Mouse (Mus musculus): ENCODE data around the gene Ryr2. TPM values are rescaled to one million over a fixed set of nuclear protein-coding genes. Genes with fewer than 3 reads are reported as not detected.
"Not testable (repeated sequence)": the region's sequence is repeated elsewhere in the genome, so short reads cannot be mapped to it uniquely, and the experiment has no call there.

Gene Ryr2
- polyA plus RNA-seq (2012; ENCODE audit: insufficient read depth, insufficient read length, missing spikeins), result not detected in 2 replicates

DNA sequence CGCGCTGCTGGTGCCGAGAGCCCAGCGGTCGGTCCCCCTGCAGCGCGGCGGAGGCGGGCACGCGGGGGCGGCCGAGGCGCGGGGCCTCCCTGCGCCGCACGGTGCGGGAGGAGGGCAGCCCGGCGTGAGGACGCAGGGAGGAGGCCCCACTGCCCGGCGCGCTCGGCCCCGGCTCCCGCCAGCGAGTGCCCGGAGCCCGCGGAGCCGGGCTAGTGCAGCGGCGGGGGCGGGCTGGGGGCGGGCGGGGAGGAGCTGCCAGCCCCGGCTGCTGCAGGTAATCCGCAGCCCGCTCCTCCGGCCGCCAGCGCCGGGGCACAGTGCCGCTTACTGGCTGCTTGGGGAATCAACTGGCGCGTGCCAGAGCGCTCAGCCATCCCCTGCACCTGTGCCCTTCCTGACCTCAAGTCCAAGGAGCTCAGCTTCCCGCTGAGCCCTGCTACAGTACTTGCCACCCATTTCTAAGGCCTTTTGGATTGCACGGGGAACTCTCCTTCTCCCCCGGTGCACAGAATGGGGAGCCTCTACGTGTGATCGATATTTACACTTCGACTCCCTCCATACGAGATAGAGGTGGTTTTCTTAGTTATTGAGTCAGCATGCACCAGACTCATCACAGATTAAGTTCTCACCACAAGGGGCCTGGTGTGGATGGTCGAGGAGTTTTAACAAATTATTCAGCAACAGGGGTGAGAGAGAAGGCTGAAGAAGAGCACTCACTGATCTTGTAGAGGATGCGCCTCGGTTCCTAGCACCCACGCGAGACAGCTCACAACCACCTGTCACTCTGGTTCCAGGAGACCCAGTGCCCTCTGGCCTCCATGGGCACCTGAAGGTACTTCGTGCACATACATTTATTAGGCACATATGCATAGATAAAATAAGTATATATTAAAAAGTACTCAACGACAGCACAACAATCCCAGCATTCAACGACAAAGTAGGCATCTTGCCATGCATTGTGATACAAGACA lies at the start of gene Ryr2:
Gene Ryr2, minus strand, starts transcription at position 284 of the 971 bp plus-strand sequence.
- no peak for TF ChIP-seq CTCF (IDR thresholded peaks at IDR 0.05; ENCODE audit: low read depth, low read length)
- TF ChIP-seq POLR2A (IDR thresholded peaks at IDR 0.05; ENCODE audit: borderline replicate concordance, low read depth, low read length), result no peak
- Histone ChIP-seq H3K4me1 (ENCODE audit: control insufficient read depth, insufficient read depth, low read length) (no peaks in the 10 kb centered on the region), H3K27ac (ENCODE audit: insufficient read depth, low read depth, low read length) (no peak within 1 kb of the TSS), H3K4me3 (ENCODE audit: insufficient read depth, low read length) (no peak within 1 kb of the TSS)

- TF ChIP-seq POLR2A (IDR thresholded peaks at IDR 0.05; ENCODE audit: borderline replicate concordance, low read depth, low read length) (no peak), CTCF (IDR thresholded peaks at IDR 0.05; ENCODE audit: low read depth, low read length) (no peak)
- no peaks in the 10 kb centered on the region for H3K4me1 ChIP-seq (ENCODE audit: control insufficient read depth, insufficient read depth, low read length)
- no peak overlapping the region for H3K27ac ChIP-seq (ENCODE audit: insufficient read depth, low read depth, low read length)
- H3K4me3 ChIP-seq (ENCODE audit: insufficient read depth, low read length), result no peak overlapping the region
Observed at GRCm38 (mm10) chr13:12153922-12154321, 47.2 kb upstream of the Ryr2 start.

DNA sequence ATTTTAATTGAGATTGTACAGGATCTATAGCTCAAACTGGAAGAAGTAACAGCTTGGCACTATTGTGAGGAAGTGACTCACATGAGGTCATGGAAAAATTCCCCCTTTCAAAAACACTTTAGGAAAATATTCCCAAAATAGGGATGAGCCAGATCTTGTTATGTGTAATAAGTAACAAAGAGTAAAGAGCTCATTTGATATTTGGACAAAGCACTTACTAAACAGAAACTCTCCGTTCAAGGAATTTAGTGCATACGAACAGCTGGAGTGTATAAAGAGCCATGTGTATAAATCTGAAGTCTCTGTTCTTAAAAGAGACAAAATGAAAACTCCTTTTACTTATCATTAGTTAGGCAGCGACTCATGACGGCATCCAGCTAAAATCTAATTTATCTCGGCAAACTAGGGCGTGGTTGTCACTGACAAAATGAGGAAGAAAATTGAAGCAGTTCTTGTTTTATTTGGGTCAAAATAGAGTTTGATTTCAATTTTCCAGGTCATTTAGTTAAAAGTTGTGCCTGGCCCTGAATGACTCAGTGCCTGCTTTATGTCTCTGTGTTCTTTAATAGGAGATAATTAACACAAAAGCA lies 40.3 kb upstream of the Ryr2 start:
- Histone ChIP-seq H3K27ac (ENCODE audit: insufficient read depth, low read depth, low read length) (no peak overlapping the region), H3K4me1 (ENCODE audit: control insufficient read depth, insufficient read depth, low read length) (peaks cover 3% of the 10 kb centered on the region; the same call in 1 of the 2 replicates), H3K4me3 (ENCODE audit: insufficient read depth, low read length) (no peak overlapping the region)
- TF ChIP-seq CTCF (IDR thresholded peaks at IDR 0.05; ENCODE audit: low read depth, low read length), result no peak
- no peak for TF ChIP-seq POLR2A (IDR thresholded peaks at IDR 0.05; ENCODE audit: borderline replicate concordance, low read depth, low read length)

DNA sequence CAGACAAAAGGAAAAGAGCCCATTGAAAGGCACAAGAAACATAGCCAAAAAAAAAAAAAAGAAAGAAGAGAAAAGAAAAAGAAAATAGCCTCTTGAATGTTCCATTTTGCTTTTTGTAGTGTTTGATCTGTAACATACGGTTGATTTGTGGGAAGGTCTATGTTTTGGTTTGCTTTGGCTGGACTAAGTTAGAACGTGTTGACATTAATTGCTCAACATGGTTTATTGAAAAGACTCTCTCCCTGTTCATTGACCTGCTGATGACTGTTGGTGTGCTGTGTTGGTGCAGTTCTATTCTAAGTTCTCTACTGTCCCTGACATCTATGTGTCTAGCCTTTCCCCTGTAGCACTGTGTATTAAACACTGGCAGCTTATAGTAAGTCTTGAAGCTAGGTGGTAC lies 39.7 kb upstream of the Ryr2 start:
- H3K27ac ChIP-seq (ENCODE audit: insufficient read depth, low read depth, low read length), result no peak overlapping the region
- H3K4me1 ChIP-seq (ENCODE audit: control insufficient read depth, insufficient read depth, low read length), result peaks cover 3% of the 10 kb centered on the region; the same call in 1 of the 2 replicates
- no peak overlapping the region for H3K4me3 ChIP-seq (ENCODE audit: insufficient read depth, low read length)
- TF ChIP-seq CTCF (IDR thresholded peaks at IDR 0.05; ENCODE audit: low read depth, low read length), result no peak
- no peak for TF ChIP-seq POLR2A (IDR thresholded peaks at IDR 0.05; ENCODE audit: borderline replicate concordance, low read depth, low read length)

GRCm38 (mm10) chr13:12143347-12143746 lies 36.6 kb upstream of the Ryr2 start:
- Histone ChIP-seq H3K4me3 (ENCODE audit: insufficient read depth, low read length) (no peak overlapping the region), H3K27ac (ENCODE audit: insufficient read depth, low read depth, low read length) (no peak overlapping the region), H3K4me1 (ENCODE audit: control insufficient read depth, insufficient read depth, low read length) (peaks cover 3% of the 10 kb centered on the region; the same call in 1 of the 2 replicates)
- TF ChIP-seq CTCF (IDR thresholded peaks at IDR 0.05; ENCODE audit: low read depth, low read length) (no peak), POLR2A (IDR thresholded peaks at IDR 0.05; ENCODE audit: borderline replicate concordance, low read depth, low read length) (no peak)

DNA sequence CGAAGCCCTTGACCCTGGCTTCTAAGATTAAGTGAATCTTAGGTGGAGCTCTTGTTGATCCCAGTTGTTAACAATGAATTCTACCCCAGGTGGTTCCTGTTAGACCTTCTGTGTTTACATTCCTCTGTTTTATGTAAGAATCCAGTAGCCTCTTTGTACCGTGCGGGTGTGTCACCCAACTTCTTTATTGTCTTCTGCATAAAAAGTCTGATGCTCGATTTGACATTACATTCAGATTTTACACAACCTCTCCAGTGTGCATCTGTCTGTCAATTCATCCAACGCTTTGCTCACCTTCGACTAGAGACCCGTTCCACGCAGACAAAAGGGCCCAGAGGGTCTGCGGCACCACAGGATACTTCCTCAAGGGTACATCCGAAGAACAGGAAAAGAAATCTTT lies 29.7 kb upstream of the Ryr2 start:
- not testable (repeated sequence) for H3K4me1 ChIP-seq (ENCODE audit: control insufficient read depth, insufficient read depth, low read length); H3K27ac ChIP-seq (ENCODE audit: insufficient read depth, low read depth, low read length); H3K4me3 ChIP-seq (ENCODE audit: insufficient read depth, low read length)

DNA sequence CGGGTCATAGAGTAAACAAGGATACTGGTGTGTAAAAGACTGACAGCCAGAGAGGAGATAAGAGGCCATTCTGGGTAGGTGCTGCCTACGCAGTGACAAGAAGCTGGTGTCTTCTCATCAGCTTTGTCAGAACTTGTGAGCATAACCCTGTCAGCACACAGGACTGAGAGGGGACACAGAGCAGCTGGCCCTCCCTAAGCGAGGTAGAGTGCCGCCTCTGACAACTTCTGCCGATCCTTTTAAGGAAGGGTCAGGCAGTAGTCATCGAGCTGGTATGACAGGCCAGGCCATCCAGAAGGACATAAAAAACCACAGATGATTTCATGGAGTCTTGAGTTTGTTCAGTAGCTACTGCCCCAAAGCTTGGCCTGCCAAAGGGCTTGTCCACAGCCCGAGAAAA lies 26.8 kb upstream of the Ryr2 start:
- no peak for TF ChIP-seq POLR2A (IDR thresholded peaks at IDR 0.05; ENCODE audit: borderline replicate concordance, low read depth, low read length)
- TF ChIP-seq CTCF (IDR thresholded peaks at IDR 0.05; ENCODE audit: low read depth, low read length), result no peak
- Histone ChIP-seq H3K4me1 (ENCODE audit: control insufficient read depth, insufficient read depth, low read length) (no peaks in the 10 kb centered on the region), H3K27ac (ENCODE audit: insufficient read depth, low read depth, low read length) (no peak overlapping the region), H3K4me3 (ENCODE audit: insufficient read depth, low read length) (no peak overlapping the region)

DNA sequence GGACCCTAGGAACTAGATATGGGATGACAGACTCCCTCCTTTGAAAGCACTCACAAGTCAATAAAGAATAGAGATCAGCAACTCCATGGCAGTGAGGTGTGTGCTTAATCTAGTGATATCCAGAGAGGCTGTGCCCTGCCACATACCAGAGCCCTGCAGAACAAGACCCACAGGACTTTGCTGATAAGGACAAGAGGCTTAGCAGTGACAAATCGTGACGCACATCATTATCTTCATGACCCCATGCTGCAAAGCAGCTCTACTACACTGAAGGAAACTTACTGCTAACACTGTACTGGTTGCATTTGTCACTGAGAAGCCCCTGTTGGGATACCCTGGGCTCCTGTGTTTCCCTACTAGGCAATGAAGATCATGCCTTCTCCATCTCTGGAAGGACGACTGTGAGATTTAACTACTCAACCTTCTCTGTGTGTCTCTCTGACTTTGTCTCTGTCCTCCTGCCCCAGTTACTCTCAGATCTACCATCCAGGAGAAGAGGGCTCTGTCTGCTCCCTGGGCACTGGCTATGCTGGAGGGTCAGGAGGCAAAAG lies 25.5 kb upstream of the Ryr2 start:
- H3K27ac ChIP-seq (ENCODE audit: insufficient read depth, low read depth, low read length), result no peak overlapping the region
- no peaks in the 10 kb centered on the region for H3K4me1 ChIP-seq (ENCODE audit: control insufficient read depth, insufficient read depth, low read length)
- no peak overlapping the region for H3K4me3 ChIP-seq (ENCODE audit: insufficient read depth, low read length)
- TF ChIP-seq CTCF (IDR thresholded peaks at IDR 0.05; ENCODE audit: low read depth, low read length), result no peak
- no peak for TF ChIP-seq POLR2A (IDR thresholded peaks at IDR 0.05; ENCODE audit: borderline replicate concordance, low read depth, low read length)

DNA sequence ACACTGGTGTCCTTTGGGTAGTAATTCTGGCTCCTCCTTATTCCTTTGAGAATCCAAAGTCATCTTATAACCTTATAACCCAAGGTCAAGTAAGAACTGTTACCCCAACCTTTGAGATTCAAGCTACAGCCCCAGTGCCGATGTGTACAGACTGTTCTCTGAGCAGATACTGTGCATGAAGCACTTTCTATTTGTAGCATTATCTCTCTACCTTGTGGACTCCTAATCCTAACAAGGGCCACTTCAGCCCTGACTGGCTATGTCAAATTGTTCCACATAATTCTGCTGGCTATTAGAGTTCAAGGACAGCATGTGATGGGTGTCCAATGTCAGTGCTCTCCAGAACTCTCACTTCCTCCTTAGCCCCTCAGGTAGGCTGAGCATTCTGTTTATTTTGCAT lies 22.4 kb upstream of the Ryr2 start:
- Histone ChIP-seq H3K4me3 (ENCODE audit: insufficient read depth, low read length) (no peak overlapping the region), H3K27ac (ENCODE audit: insufficient read depth, low read depth, low read length) (no peak overlapping the region), H3K4me1 (ENCODE audit: control insufficient read depth, insufficient read depth, low read length) (no peaks in the 10 kb centered on the region)
- TF ChIP-seq POLR2A (IDR thresholded peaks at IDR 0.05; ENCODE audit: borderline replicate concordance, low read depth, low read length), result no peak
- no peak for TF ChIP-seq CTCF (IDR thresholded peaks at IDR 0.05; ENCODE audit: low read depth, low read length)

GRCm38 (mm10) chr13:12126099-12126498 lies 19.4 kb upstream of the Ryr2 start:
- H3K27ac ChIP-seq (ENCODE audit: insufficient read depth, low read depth, low read length), result no peak overlapping the region
- no peak overlapping the region for H3K4me3 ChIP-seq (ENCODE audit: insufficient read depth, low read length)

More at GRCm38 (mm10) chr13:12126099-12126498, 19.4 kb upstream of the Ryr2 start:
- no peak for TF ChIP-seq CTCF (IDR thresholded peaks at IDR 0.05; ENCODE audit: low read depth, low read length)
- TF ChIP-seq POLR2A (IDR thresholded peaks at IDR 0.05; ENCODE audit: borderline replicate concordance, low read depth, low read length), result no peak
- no peaks in the 10 kb centered on the region for H3K4me1 ChIP-seq (ENCODE audit: control insufficient read depth, insufficient read depth, low read length)

Data from bone marrow macrophage, adult 2 months (primary cell).